Mouse (Mus musculus): ENCODE results near the gene Foxr2.

The Foxr2 gene

DNA sequence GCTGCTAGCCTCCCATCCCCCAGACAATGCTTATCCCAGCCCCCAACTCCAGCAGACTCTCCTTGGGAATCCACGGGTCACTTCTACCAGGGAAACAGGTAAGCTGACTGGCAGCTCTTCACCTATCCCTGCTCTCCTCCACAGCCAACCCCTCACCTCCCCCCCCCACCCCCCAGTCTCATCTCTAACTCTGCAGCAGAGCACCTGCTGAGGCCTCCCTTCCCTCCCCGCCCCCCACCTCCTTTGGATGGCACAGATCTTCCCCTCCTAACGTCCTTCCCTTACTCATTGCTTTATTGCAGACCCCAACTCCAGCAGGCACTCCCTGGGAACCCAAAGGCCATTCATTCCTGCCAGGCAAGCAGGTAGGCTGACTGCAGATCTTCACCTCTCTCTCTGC, at the start of gene Foxr2:
Gene Foxr2 (plus strand): TSS at position 301 of the 400 bp plus-strand sequence.
- no peak for DNase-seq (ENCODE audit: low spot score)

DNA sequence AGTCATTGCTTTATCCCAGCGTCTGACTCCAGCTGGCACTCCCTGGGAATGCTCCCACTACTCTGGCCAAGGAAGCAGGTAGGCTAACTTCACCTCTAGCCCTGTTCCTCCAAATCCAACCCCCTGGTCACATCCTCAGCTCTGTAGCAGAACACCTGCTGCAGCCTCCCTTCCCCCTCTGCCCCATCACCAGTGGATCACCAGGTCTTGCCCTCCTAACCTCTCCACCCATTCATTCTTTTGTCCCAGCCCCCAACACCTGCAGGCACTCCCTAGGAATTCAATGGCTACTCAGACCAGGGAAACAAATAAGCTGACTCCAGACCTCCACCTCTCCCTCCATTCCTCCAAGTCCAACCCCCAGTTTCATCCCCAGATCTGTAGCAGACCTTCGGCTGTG, 427 bp downstream of the Foxr2 start:
- no peak for DNase-seq (ENCODE audit: low spot score)

DNA sequence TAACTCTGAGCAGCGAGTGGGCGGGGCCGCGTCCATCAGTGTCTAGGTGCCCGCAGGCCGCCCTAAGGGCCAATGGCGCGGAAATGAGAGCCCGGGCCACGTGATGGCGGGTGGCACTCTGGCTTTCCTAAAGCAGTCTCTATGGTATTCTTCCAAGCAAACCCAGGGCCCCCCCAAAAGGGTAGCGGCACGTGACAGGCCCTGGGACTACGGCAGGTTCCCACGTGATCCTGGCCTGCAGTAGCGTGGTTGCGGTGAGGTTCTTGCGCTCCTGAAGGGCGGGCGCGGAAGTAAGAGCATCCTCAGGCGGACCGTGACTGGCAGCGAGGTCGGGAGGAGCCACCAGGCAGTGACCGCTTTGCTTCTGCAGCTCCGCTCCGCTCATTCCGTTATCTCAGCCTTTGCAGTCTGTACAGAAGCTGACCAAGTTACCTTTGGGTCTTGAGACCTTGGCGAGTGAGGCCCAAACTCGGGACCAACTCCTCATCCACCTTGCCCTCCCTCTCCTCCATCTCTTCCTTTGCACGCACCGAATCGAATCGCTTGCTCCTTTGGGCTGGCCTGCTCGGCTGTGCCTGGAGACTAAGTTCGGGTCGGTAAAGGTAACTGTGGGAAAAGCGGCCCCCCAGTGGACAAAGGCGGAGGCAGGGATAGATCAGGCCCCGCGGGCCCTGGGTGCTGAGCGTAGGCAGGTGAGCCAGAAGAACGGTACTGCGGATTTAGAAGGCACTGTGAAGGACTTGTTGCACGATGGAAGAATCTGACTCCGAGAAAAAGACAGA, 21.3 kb downstream of the Foxr2 start, which contains the start of gene Rragb:
Gene Rragb (plus strand): TSS at position 248 of the 782 bp plus-strand sequence.
- peak; percentile 6 for DNase-seq (ENCODE audit: low spot score)

DNA sequence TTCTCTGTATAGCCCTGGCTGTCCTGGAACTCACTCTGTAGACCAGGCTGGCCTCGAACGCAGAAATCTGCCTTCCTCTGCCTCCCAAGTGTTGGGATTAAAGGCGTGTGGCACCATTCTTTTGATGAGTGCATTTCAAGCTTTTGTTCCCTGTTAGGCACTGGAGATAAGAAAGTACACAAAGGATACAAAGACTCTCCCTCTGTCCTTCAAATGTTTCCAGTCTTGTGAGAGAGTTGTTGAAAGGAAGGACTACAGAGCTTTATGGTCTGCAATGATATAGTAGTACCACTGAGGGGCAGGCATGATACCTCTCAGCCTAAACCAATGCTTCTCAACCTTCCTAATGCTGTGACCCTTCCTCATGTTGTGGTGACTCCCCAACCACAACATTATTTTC, 24.1 kb downstream of the Foxr2 start:
- no peak for DNase-seq (ENCODE audit: low spot score)

DNA sequence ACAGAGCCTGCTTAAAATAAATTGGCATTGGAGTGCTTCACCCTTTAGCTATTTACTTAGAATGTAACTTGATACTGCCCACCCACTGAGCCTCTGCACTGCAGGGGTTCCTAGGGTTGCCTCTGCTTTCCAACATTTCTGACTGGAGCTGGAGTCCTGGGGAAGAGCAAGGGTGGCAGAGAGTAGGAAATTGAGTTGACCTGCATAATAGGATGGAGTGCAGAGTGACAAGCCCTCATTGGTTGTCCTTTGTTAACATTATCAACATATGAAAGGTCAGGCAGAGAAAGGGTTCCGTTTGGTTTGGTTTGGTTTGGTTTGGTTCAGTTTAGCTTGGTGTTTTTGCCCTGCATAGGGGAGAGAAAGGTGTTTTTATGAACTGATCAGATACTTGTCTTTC, 33.2 kb downstream of the Foxr2 start:
- DNase-seq (ENCODE audit: low spot score): no peak

DNA sequence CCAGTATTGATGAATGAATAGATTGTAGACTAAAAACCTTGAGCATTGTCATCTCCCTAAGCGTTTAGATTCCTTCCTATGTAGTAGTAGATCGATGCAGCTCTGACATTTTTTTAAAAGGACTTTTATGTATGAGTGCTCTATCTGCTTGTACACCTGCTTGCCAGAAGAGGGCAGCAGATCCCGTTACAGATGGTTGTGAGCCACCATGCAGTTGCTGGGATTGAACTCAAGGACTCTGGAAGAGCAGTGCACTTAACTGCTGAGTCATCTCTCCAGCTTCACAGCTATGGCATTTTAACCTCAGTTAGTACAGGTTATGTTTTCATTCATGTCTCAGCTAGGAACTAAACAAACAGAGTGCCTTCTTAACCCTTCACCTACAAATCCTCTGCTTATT, 36.7 kb downstream of the Foxr2 start:
- no peak for DNase-seq (ENCODE audit: low spot score)

DNA sequence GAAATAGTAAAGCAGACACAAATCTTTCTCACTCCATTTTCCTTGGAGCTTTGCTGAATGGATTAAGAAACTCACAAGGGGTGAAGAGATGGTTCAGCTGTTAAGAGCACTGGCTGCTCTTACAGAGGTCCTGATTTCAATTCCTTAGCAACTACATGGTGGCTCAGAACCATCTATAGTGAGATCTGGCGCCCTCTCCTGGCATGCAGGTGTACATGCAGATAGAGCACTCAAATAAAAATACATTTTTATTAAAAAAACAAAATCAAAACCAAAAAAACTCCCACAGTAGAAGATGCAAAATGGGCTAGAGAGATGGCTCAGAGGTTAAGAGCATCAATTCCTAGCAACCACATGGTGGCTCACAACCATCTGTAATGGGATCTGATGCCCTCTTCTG, 56.2 kb downstream of the Foxr2 start:
- no peak for DNase-seq (ENCODE audit: low spot score)

DNA sequence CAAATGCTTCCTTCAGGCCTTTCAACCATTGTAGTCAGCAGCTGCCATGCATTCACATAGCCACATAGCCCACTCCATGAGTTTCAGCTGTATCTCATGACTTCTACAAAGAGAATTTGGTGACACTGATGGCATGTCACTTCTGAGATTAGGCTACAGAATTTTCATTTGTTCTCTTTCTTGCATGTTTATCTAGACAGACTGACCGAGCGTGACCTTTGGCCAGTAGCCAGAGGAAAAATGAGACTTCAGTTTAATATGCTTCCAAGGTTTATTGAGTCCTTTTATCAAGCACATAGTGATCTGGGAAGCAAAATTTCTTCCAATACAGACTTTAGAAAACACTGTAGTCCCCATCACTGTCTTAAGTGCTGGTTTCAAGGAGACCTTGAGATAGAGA, 63.6 kb downstream of the Foxr2 start:
- DNase-seq (ENCODE audit: low spot score): no peak
